Mouse (Mus musculus) left cerebral cortex, postnatal 10 days (tissue): ENCODE data around the gene Senp6. TPM values are rescaled to one million over a fixed set of nuclear protein-coding genes. Genes with fewer than 3 reads are reported as not detected.
"Not testable (repeated sequence)": the region's sequence is repeated elsewhere in the genome, so short reads cannot be mapped to it uniquely, and the experiment has no call there.

Source experiments
- DNase-seq, 2 experiments: peaks; one replicate each; pipeline ENCODE4 v3.0.0; 2021 to 2022; ENCODE audit warnings: low spot score in 2 of 2, mixed read lengths in 1 of 2; ENCODE audit errors: extremely low spot score in 1 of 2
- intact Hi-C: fragments of 180-260 bp; cut with DNase I; formaldehyde crosslinking; loops from one replicate; pipeline ENCODE4 v1.15.1; 2025
- total RNA-seq, 2 experiments: library from RNA; stranded (reverse); gene quantifications; 2 replicates each; pipeline ENCODE4 v1.2.3; 2021

Senp6 gene
- 100 to 1,000 TPM in 1 of 2 experiments, 10 to 100 TPM in 1; 93.0 to 100 TPM for total RNA-seq

- peak; percentile 50 to 89 for DNase-seq
- intact Hi-C loops: no loop called here
Measured at GRCm38 (mm10) chr9:80066367-80067220, at the start of gene Senp6. TSS of gene Senp6 (plus strand) at chr9:80066903.

DNA sequence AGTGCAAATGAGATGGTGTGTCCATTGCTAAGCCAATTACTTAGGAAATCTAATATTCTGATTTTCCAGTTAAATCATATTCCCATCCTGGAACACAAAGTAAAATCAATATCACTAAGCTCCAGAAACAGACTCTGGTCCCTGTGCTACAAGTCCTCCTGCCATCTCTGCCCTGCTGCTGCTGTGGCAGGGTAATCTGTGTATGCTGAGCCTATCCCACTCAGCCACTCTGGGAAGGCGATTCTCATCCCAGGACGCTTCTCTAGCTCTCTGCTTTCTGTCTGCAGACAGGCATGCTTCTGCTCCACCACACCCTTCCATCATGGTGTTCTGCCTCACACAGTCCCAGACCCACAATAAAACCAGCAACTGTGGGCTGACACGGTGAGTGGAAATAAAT is 46.3 kb upstream of the Senp6 start:
- no peak for DNase-seq
- intact Hi-C loops: no loop called here

GRCm38 (mm10) chr9:80021648-80022047 is 45.1 kb upstream of the Senp6 start:
- DNase-seq: no peak

DNA sequence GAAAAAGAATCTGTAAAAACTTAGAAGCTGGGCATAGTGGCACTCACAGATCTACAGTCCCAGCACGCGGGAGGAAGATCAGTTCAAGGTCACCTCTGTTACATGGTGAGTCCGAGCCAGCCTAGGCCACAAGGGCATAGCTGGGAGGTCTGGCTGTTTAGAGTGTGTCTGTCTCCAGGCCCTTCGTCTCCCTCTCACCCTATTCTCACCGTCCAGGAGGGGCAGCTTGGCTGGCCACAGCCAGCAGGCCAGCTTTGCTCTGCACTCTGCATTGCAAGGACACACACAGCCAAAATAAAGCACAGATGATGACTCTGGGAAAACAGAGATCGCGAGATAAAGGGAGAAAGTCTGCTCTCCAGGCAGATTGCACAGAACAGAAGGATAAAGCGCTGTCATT is 43.9 kb upstream of the Senp6 start:
- DNase-seq: no peak
- intact Hi-C loops: no loop called here

More at GRCm38 (mm10) chr9:80021648-80022047, 45.1 kb upstream of the Senp6 start:
- intact Hi-C loops: no loop called here

DNA sequence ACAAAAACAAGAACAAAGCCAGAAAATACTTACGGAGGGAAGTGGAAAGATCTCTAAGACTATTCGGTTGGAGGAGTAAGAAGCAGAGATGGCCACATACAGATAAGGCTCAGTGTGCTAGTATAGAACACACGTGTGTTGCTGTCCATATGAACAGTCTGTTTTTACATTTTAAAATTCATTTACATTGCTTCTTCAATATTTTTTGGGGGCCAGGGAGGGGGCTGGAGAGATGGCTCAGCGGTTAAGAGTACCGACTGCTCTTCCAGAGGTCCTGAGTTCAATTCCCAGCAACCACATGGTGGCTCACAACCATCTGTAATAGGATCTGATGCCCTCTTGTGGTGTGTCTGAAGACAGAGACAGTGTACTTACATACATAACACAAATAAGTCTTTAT is 41.4 kb upstream of the Senp6 start:
- DNase-seq, intact Hi-C loops: not testable (repeated sequence)

GRCm38 (mm10) chr9:80026017-80026416 is 40.7 kb upstream of the Senp6 start:
- intact Hi-C loops: no loop called here
- peak; percentile 36 to 42 for DNase-seq

- intact Hi-C loops: no loop called here
- no peak for DNase-seq
Measured at GRCm38 (mm10) chr9:80026581-80027021, 40.1 kb upstream of the Senp6 start.

DNA sequence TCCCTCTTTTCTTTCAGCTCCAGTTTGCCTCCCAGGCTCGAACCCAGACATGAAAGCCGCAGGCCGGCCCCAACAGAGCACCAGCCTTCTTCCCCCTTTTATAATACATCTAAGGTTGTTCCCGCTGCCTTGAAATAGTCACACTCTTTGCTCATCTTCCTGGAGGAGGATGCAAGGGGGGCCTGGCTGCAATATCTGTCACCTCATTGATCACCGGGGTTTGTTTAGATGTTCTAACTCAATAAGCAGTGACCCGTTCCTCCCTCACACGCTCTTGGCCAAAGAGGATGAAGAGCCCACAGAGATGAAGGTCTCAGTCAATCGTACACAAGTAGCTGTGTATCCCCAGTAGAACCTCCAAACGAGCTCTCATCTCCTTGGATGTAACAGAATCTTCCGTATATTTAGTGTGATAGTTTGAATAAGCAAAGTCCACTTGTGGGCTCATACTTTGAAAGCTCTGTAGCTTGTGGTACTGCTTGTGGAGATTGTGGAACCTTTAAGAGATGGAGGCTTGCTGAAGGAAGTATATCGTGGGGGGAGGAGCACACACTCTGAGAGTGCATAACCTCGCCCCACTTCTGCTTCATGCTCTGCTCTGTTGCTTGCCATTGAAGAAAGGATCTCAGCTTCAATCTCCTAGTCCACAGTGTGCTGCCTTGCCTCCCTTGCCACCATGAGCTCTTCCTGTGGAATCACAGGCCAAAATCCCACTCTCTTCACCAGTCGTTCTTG is 29.3 kb upstream of the Senp6 start:
- intact Hi-C loops: no loop called here
- DNase-seq: no peak

DNA sequence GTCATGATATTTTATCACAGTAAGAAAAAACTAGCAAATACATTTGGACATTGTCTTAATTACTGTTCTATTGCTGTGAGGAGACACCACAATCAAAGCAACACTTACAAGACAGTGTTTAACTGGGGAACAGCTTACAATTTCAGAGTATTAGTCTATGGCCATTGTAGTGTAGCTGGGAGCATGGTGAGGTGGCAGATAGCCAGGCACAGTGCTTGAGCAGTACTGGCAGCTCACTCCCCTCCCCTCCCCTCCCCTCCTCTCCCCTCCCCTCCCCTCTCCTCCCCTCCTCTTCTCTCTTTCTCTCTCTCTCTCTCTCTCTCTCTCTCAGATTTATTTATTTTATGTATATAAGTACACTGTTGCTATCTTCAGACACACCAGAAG is 28.7 kb upstream of the Senp6 start:
- intact Hi-C loops: no loop called here
- DNase-seq: no peak

DNA sequence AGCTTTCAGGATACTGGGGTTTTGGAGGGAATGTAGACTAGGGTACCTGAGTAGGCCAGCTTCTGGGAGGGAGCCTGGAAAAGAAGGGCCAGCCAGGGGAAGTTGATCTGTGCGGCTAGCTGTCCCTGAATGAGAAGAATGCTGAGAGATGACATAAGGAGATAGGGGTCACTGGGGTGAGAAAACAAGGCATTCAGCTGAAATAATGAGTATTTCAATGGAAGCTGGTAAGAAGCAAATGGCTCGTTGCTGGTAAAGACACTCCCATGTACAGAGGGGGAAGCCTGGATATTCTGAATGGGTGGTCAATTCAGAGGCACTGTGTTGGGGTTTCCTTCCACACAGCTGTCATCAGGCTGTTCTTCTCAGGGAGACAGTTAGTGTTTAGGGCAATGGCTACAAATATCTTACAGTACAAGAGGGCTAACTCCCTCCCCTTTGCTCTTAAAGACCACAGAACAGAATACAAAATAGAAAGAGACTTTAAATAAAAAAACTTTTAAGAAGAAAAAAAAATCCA is 27.3 kb upstream of the Senp6 start:
- intact Hi-C loops: no loop called here
- DNase-seq: no peak

DNA sequence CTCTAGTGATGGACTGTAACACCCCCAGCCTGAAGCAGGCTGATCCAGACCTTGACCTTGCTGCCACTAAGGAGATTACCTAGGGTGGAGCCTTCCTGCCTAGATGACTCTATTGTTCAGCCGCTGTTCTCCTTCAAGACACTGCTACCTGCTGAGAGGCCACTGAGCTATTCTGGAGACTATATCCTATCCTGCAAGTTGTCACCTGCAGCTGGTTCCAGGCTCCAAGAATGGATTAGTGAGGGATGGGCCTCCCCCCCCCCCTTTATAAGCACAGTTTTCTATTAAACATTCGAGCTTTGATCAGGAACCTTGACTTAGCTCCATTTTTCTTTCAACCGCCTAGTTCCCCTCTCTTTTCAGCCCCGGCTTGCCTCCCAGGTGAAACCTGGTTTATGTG is 22.4 kb upstream of the Senp6 start:
- DNase-seq, intact Hi-C loops: not testable (repeated sequence)

DNA sequence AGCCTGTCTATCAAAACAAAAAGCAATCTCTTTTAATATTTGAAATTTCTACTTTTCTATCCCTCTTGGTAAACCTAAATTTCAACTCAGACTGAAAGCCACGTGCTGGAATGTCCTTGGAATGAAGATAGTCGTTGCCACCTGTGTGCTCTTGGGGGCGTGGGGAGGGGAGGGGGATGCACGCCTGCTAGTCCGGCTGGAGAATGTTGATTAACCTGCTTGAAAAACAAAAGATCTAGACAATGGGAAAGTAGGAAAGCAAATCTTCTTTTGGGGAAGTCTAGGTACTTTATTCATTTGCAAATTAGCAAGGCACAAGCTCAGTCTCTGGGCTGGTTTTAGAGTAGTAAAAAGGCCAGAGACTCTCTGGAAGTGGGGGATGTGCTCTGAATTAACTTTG is 17.4 kb upstream of the Senp6 start:
- intact Hi-C loops, DNase-seq: not testable (repeated sequence)

- DNase-seq: no peak
- intact Hi-C loops: no loop called here
Measured at GRCm38 (mm10) chr9:80052951-80053350, 13.8 kb upstream of the Senp6 start.

GRCm38 (mm10) chr9:80057690-80058089 is 9.0 kb upstream of the Senp6 start:
- no peak for DNase-seq
- intact Hi-C loops: no loop called here

GRCm38 (mm10) chr9:80065495-80065894 is 1.2 kb upstream of the Senp6 start:
- DNase-seq, intact Hi-C loops: not testable (repeated sequence)

- peak; percentile 45 to 70 for DNase-seq
- intact Hi-C loops: no loop called here
Measured at GRCm38 (mm10) chr9:80067221-80068027, 721 bp downstream of the Senp6 start.

DNA sequence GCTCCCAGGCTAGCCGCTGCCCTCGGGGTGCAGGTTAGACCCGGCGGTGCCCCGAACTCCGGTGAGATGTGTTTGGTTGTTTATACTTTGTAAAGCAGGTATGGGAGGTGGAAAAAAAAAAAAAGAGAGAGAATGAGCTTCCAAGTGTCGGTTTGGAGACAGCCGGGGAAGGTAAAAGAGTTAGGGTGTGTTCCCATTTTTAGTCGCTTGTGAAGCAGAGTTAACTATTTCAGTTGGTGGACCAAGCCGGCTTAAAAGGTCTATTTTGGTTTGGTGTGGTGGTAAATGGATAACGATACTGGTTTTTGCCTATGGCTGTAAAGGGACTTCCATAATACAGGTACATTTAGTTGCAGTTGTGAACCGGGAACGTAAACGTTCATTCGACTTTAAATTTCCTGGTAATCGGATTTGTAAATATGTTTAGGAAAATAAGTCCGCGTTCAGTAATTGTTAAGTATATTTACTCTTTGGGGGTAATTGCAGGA is 1.4 kb downstream of the Senp6 start:
- intact Hi-C loops: no loop called here
- DNase-seq: no peak

DNA sequence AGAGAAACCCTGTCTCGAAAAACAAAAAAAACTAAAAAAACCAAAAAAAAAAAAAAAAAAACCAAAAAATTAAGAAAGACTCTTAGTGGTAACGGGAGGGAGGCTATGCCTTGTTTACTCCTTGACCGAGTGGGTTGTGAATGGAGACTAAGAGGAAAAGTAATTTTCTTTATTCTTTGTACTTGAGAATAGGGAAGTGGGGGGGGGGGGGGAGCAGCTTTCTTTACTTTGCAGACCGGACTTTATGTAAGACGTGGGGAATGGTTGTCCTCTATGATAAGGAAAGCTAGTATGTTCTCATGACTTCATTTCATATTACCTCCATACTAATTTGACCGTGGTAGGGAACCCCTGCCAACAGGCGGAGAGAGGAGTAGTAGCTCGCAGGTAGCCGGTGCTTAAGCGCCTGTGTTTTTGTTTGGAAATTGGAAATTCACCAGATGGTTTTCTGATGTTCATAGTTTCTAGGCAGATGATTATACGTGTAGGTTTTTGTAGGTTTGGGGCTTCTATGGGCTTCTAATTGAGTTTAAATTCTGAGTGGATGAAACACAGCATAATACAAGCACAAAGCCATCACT is 2.1 kb downstream of the Senp6 start:
- no peak for DNase-seq
- intact Hi-C loops: no loop called here
